Mouse (Mus musculus): ENCODE measurements around the gene Phc1.

- TF ChIP-seq CTCF (IDR thresholded peaks at IDR 0.05; ENCODE audit: low read depth, low read length) (no peak), POLR2A (IDR thresholded peaks at IDR 0.05; ENCODE audit: borderline replicate concordance, low read depth, low read length) (no peak)
Observed at GRCm38 (mm10) chr6:122382046-122382445, 41.7 kb upstream of the Phc1 start.
